Mouse (Mus musculus) embryonic stem cell, embryonic (primary cell): ENCODE measurements around the gene Dctpp1.

Source experiments
- CTCF ChIA-PET, 4 experiments: fragments of 300-600 bp in 2 of 4; fragments of 350-600 bp in 2 of 4; sonication (Branson Sonifier 250); formaldehyde crosslinking; loops; one replicate each; lab custom pipeline; 2022; ENCODE audit warnings: inconsistent platforms in 2 of 4; lab: Charles Lee
- POLR2A ChIA-PET, 4 experiments: fragments of 300-600 bp in 2 of 4; fragments of 350-600 bp in 2 of 4; sonication (Branson Sonifier 250); formaldehyde crosslinking; loops; one replicate each; lab custom pipeline; 2022; ENCODE audit warnings: antibody characterized with exemption in 4 of 4, inconsistent platforms in 1 of 4; lab: Charles Lee

The Dctpp1 gene

DNA sequence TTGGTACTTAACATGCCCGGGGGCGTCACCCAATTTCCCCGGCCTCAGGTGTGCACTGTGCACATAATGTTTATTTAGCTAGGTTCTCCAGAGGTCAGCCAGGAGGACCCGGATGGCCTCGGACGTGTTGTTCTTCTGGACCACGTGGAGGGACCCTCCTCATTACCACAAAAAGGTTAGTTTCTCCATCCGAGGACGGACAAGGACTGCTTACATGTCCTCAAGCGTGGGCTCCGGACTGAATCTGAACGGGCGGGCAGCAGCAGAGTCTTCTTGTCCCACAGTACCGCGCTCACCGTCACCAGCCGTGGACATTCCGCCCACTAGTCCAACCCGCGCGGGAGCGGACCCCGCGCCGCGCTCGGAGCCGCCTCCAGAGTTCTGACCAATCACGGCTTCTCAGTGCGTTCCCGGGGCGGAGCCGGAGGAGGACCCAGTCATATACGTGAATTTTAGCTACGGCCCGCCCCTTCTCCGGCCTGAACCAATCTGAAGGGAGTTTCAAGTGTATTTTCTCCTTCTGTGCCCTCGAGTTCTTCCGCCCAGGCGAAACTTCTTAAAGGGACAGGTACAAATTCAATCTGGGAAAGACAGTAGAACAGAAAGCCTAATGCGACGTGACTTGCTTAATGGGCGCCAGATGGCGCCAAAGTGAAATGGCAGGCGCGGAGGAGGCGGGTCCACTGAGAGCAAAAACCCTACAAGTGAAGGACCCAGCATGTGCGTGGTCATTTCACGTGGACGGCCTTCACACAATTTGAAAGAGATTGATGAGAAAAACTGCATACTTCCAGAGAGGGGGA, at the start of gene Dctpp1:
TSS of gene Dctpp1 (minus strand) at position 401 of the 803 bp plus-strand sequence.
- CTCF ChIA-PET = interaction anchor here in 3 of 4 experiments (0.5 to 1.5 kb wide), 19 partner anchors 12 to 567 kb away, joined by 3 to 10 read pairs (median 3); partner anchors contain the start of genes Fbrs (in 1 of the 3), Itgal (in 1 of the 3), Sephs2 (in 1 of the 3) and Sept1 (in 1 of the 3)
- POLR2A ChIA-PET = interaction anchor here (0.6 to 1.7 kb wide), 51 partner anchors 8 to 467 kb away, joined by 3 to 35 read pairs (median 4); partner anchors contain the start of genes Sephs2 (in 3 of the 4), Zfp771 (in 3 of the 4), Ccdc189 (in 1 of the 4) and Hirip3 (in 1 of the 4)

DNA sequence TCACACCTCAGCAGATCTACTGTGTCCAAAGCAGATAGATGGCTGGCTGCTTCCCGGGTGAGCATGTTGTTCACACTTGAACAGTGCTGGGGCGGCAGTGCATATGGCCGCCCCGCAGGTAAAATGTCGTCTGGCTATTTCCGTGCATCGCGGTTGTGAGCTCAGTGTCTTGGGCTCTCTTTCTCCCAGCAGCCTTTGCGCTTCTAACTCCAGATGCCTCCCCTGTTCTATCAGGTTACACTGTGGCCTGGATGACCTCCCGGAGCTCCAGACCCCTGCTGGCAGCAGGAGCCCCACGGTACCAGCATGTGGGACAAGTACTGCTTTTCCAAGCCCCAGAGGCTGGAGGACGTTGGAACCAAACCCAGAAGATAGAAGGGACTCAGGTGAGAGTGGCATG, 49.4 kb upstream of the Dctpp1 start:
- POLR2A ChIA-PET = interaction anchor here (0.7 to 3.0 kb wide), 23 partner anchors 13 to 177 kb away, joined by 3 to 11 read pairs (median 4); partner anchors contain the start of genes Dctpp1 (in 1 of the 4), E430018J23Rik (in 1 of the 4) and Zfp768 (in 1 of the 4)
- CTCF ChIA-PET = interaction anchor here in 3 of 4 experiments (0.5 to 2.9 kb wide), 12 partner anchors 14 to 365 kb away, joined by 3 to 13 read pairs (median 4); partner anchors contain the start of gene Itgal (in 1 of the 3)

DNA sequence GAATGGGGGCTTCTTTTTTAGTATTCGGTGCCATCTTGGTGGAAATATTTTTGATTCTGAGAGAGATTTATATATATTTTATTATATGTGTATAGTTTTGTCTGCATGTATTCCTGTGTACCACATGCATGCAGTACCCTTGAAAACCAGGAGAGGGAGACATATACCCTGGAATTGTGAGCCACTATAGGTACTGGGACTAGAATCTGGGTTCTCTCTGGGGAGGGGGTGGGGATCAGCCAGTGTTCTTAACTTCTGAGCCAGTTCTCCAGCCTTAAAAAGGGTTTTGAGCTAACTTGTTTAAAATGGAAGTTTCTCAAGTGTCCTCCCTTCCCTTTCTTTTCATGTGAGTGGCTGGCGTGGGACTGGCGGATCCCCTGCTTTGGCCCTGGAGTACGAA, 48.4 kb upstream of the Dctpp1 start:
- POLR2A ChIA-PET = interaction anchor here (0.5 to 3.0 kb wide), 19 partner anchors 10 to 204 kb away, joined by 3 to 11 read pairs (median 4); partner anchors contain the start of genes 9130019O22Rik (in 1 of the 4), Dctpp1 (in 1 of the 4) and Zfp768 (in 1 of the 4)
- CTCF ChIA-PET = interaction anchor here in 3 of 4 experiments (0.5 to 2.9 kb wide), 11 partner anchors 13 to 366 kb away, joined by 3 to 13 read pairs (median 4); partner anchors contain the start of gene Itgal (in 1 of the 3)

DNA sequence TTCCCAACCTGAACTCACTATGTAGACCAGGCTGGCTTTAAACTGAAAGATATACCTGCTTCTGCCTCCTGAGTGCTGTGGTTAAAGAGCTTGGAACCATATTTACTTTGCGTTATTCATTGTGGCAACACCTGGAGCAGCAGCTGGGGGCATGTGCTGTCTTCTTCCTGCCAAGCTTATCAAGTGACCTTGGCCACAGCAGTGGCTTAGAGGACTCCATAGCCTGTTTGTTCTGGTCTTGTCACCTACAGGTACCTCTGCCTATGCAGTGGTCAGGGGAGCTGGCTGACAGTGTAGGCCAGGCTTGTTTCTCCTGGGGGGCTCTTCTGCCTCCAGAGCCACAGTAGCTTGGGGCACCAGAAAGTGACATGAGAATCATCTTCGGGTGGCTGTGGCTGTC, 47.9 kb upstream of the Dctpp1 start:
- POLR2A ChIA-PET = interaction anchor here in 3 of 4 experiments (0.5 to 3.0 kb wide), 16 partner anchors 10 to 205 kb away, joined by 3 to 11 read pairs (median 4); partner anchors contain the start of genes 9130019O22Rik (in 1 of the 3), Dctpp1 (in 1 of the 3) and Zfp768 (in 1 of the 3)
- CTCF ChIA-PET = interaction anchor here (0.5 to 2.9 kb wide), 9 partner anchors 18 to 367 kb away, joined by 3 to 13 read pairs (median 3); no protein-coding TSS in a partner anchor

DNA sequence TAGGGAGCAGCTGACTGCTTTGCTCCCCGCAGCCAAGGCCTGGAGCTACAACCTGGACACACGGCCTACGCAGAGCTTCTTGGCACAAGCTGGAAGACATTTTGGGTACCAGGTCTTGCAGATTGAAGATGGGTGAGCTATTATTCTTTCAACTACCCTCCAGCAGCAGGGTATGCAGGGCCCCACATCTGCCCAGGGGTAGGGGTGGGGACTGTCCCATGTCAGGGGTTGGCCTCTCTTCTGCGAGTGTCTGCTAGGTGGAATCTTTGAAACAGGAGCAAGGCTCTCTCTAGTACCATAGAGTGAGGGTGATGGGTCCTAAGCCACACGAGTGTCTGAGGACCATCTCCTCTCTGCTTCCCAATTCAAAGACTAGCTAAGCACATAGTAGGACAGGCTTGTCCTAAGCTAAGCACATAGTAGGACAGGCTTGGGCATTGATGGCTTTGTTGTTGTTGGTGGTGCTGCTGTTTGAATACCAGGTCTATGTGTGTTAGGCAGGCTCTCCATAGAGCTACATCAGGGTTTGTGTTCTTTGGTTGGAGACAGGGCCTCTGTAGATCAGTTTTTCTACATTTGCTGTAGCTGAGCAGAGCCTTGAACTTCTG, 37.2 kb upstream of the Dctpp1 start:
- ChIA-PET POLR2A (interaction anchor here in 3 of 4 experiments (0.7 to 1.3 kb wide), 4 partner anchors 11 to 54 kb away, joined by 3 read pairs; partner anchors contain the start of gene Zfp771 (in 1 of the 3)), CTCF (interaction anchor here in 2 of 4 experiments (0.6 to 0.9 kb wide), 2 partner anchors 19 to 66 kb away, joined by 4 read pairs; no protein-coding TSS in a partner anchor)

DNA sequence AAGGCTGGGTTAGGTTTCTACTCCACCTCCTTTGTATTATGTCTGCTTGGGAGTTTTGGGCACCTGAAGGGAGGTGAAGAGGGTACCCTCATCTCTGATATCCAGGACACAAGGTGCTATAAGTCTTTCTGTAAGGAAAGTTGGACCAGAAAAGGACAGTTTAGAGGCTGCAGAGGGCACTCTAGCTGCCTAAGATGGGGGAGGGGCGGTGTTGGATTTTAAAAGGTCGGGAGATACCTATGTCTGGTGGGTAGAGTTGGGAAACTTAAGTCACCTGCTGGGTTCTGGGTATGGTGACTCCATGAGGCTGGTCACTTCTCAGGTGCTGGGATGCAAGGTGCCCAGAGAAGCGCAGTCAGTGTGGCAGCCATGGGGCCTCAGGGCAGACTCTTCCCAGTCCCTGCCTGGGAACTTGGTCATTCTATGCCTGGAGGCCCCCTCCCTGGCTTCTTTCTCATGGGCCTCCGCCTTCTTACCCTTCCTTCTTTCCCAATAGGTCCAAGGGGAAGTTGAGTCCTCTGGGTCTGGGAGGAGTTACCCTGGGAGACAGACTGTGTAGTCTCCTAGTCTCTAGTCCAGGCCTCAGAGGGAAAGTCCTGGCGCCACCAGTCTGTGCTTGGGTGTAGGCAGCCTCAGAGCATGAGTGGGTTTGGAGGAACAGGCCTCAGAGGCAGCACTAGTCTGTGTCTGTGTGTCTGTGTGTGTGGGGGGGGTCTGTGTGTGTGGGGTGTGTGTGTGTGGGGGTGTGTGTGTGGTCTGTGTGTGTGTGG, 36.5 kb upstream of the Dctpp1 start:
- ChIA-PET POLR2A (interaction anchor here in 3 of 4 experiments (0.7 to 1.9 kb wide), 4 partner anchors 11 to 55 kb away, joined by 3 to 7 read pairs (median 3); partner anchors contain the start of gene Sephs2 (in 1 of the 3)), CTCF (interaction anchor here in 2 of 4 experiments (0.6 to 1.6 kb wide), 2 partner anchors 13 to 18 kb away, joined by 4 to 7 read pairs; no protein-coding TSS in a partner anchor)

DNA sequence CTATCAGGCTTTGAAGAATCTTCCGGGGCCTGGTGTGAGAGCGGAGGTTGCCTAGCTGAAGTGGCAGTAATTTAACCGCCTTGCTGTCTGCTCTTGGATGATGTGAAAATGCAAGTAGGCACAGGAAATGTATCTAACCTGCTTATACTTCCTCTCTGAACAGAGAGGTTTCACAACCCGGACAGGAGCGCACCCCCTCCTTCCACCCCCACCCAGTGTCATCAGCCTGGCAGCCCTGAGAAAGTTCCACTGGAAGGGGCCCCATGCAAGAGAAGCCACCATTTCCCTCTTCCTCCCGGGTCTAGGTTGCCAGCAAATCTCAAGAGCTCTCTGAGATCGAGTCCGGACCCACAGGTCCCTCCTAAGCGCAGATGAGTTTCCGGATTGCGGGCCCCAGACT, 35.6 kb upstream of the Dctpp1 start, which contains the start of gene Itgal:
TSS of gene Itgal (plus strand) at position 163 of the 400 bp plus-strand sequence.
- POLR2A ChIA-PET = interaction anchor here in 2 of 4 experiments (0.9 to 1.9 kb wide), 4 partner anchors 22 to 175 kb away, joined by 3 to 7 read pairs (median 3); partner anchors contain the start of gene Sephs2 (in 2 of the 2)

DNA sequence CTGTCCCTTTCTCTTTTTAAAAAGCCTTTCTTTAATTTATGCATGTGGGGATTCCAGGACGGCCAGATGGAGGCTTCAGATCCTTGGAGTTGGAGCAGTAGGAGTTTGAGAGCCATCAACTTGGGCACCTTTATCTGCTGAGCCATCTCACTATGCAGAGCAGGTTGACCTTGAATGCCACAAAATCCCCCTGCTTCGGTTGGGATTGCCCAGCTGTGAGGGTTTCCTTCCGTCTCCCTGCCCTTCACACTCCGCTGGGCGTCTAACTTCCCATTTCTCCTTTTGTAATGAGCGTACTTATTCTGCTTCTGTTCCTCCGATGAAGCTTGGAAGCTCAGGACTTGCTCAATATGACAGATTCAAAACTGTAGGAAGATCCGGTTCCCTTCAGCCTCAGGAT, 29.6 kb upstream of the Dctpp1 start:
- ChIA-PET POLR2A (interaction anchor here in 2 of 4 experiments (0.9 to 1.5 kb wide), 3 partner anchors 11 to 36 kb away, joined by 3 to 4 read pairs (median 3); partner anchors contain the start of gene Dctpp1 (in 1 of the 2)), CTCF (no interaction called here)

More for the DNA sequence above, 35.6 kb upstream of the Dctpp1 start, which contains the start of gene Itgal:
- CTCF ChIA-PET = interaction anchor here in 2 of 4 experiments (0.6 to 1.6 kb wide), 3 partner anchors 14 to 36 kb away, joined by 3 to 7 read pairs (median 4); partner anchors contain the start of gene Dctpp1 (in 1 of the 2)

DNA sequence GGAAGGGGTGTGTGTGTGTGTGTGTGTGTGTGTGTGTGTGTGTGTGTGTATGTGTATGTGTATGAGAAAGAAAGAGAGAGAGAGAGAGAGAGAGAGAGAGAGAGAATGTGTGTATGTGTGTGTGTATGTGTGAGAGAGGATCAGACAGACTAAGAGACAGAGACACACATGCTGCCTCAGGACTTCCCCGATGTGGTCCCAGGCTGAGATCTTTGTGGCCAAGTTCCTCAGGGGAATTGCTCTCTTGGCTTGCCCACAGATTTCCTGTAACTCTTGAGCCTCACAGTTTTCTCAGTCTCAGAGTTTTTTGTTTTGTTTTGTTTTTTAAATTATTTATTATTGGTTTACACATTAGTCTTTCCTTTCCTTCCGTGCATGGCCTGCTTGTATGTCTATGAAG, 28.8 kb upstream of the Dctpp1 start:
- POLR2A ChIA-PET = interaction anchor here in 3 of 4 experiments (0.7 to 2.1 kb wide), 5 partner anchors 12 to 309 kb away, joined by 3 to 5 read pairs (median 4); partner anchors contain the start of genes Dctpp1 (in 1 of the 3) and Sephs2 (in 1 of the 3)
- CTCF ChIA-PET = interaction anchor here in 1 of 4 experiments (0.8 kb wide), 1 partner anchor 401 kb away, joined by 3 read pairs; no protein-coding TSS in a partner anchor

DNA sequence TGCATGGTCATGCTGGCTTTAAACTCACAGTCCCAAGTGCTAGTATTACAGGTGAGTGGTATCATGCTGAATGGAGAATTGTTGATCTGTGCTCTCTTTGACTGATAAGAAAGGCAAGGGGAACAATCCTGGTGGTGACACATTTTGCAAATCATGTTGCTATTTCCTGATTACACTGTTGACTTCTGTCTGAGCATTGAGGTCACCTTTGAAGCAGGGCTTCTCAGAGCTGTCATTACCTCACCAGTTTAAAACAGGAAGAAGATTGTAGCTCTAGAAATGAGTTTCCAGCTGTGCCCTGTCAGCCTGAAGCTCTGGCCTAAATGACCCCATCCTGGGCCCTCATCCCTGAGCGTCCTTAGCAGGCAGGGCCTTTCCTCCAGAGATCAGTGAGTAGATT, 27.4 kb upstream of the Dctpp1 start:
- POLR2A ChIA-PET = interaction anchor here in 1 of 4 experiments (2.1 kb wide), 1 partner anchor 14 kb away, joined by 5 read pairs; the partner anchor contains the start of gene Sephs2
- CTCF ChIA-PET = no interaction called here

DNA sequence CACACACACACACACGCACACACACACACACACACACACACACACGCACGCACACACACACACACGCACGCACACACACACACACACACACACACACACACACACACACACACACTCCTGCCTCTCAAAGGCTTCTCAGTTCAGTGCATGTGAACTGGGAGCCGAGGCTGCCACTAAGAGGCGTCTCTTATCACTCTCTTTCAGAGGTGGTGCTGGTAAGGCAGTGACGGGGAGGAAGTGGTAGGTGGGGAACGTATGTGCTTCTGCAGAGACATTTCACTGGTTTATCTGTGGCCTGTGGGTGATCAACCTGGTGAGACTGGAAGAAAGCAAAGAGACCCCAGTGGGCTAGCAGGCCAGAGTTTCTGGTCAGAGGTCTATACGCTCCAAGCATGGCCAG, 24.6 kb upstream of the Dctpp1 start:
- CTCF ChIA-PET = interaction anchor here in 1 of 4 experiments (0.9 kb wide), 1 partner anchor 229 kb away, joined by 4 read pairs; no protein-coding TSS in a partner anchor
- POLR2A ChIA-PET = interaction anchor here in 1 of 4 experiments (1.1 kb wide), 1 partner anchor 25 kb away, joined by 3 read pairs; the partner anchor contains the start of gene Dctpp1

DNA sequence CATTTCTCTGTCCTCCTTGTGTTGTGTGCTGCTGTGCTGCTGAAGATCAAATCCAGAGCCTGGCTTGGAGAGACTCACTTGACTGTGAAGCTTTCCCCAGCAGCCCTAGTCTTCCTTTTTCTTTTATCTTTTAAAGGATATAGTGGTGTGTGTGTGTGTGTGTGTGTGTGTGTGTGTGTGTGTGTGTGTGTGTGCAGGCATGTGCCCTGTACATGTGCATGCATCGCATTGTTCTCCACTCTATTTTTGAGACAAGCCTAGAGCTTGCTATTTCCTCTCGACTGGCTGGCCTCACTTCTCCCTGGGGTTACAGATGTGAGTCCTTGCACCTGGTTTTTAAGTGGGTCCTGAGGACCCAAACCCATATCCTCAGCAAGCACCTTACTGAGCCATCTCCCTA, 21.7 kb upstream of the Dctpp1 start:
- ChIA-PET CTCF (interaction anchor here in 3 of 4 experiments (0.6 to 1.0 kb wide), 5 partner anchors 22 to 667 kb away, joined by 3 to 5 read pairs (median 4); partner anchors contain the start of gene Dctpp1 (in 1 of the 3)), POLR2A (no interaction called here)

DNA sequence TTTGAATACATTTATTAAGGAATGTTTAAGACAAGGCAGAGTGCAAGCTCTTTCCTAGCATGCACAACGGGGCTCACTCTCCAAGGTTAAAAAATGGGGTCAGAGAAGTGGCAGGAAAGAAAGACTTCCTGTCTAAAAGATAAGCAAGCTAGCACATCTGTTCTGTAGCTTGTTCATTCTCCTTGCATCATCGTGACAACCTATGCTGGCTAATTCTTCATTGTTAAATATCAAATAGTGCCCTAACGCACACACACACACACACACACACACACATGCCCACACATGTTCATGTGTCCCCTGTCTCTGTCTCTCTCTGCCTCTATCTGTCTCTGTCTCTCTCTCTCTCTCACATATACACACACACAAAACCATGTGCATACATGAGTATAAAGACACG, 20.6 kb upstream of the Dctpp1 start:
- ChIA-PET CTCF (interaction anchor here in 2 of 4 experiments (0.6 to 0.8 kb wide), 2 partner anchors 11 to 21 kb away, joined by 3 to 4 read pairs; partner anchors contain the start of gene Dctpp1 (in 1 of the 2)), POLR2A (interaction anchor here in 3 of 4 experiments (0.5 to 2.3 kb wide), 5 partner anchors 8 to 254 kb away, joined by 3 to 7 read pairs (median 3); partner anchors contain the start of gene Dctpp1 (in 1 of the 3))

DNA sequence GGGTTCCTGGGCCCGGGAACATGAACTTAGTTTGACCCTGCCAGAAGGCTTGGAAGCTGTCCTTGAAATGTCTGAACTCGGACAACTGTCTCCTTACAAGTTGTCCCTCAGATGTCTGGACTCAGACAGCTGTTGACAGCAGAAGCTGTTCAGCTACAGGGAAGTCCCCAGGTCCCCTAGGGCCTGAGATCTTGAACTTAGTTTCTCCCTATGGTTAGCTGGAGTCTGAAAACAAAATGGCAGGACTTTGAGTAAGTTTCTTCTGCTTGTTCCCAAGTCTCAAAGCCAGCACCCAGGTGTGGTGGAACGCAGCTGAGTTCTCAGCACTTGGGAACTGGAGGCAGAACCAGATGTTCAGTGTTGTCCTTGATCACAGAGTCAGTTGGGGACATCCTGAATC, 19.6 kb upstream of the Dctpp1 start:
- CTCF ChIA-PET = interaction anchor here in 3 of 4 experiments (0.6 to 2.5 kb wide), 5 partner anchors 20 to 549 kb away, joined by 3 to 10 read pairs (median 3); partner anchors contain the start of genes Dctpp1 (in 1 of the 3) and Zfp771 (in 1 of the 3)
- POLR2A ChIA-PET = interaction anchor here in 2 of 4 experiments (0.8 to 2.3 kb wide), 4 partner anchors 20 to 30 kb away, joined by 3 to 7 read pairs (median 4); partner anchors contain the start of gene Dctpp1 (in 1 of the 2)

DNA sequence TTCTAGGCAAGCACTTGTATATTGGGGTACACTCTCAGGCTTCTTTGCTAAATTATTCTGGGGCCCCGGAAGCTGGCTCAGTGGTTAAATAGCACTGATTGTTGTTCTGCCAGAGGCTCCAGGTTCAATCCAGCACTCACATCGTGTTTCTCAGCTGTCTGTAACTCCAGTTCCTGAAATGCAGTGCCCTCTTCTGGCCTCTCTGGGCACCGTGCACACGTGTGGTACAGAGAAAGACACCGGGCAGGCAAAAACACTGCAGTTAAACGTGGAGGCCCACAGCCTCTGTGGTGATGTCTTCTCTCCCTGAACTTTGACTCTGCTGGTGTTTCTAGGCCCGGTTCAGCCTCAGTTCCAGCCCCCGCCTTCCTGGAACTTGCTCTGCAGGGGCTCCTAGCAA, 17.8 kb upstream of the Dctpp1 start:
- ChIA-PET CTCF (interaction anchor here (0.5 to 2.5 kb wide), 9 partner anchors 8 to 547 kb away, joined by 3 to 15 read pairs (median 4); partner anchors contain the start of gene Dctpp1 (in 2 of the 4)), POLR2A (interaction anchor here in 3 of 4 experiments (0.5 to 1.7 kb wide), 17 partner anchors 10 to 475 kb away, joined by 3 to 7 read pairs (median 3); partner anchors contain the start of genes Sept1 (in 2 of the 3), Zfp553 (in 2 of the 3), Dctpp1 (in 1 of the 3) and Zfp771 (in 1 of the 3))
